Mouse (Mus musculus) liver, postnatal 0 days (tissue): ENCODE measurements around the gene Rbfox3.

Experiments used
- CTCF ChIP-seq: sonication (generic); IDR thresholded peaks from 2 replicates; pipeline ENCODE4 v1.5.1; 2016; ENCODE audit warnings: antibody characterized with exemption, low read depth
- EP300 ChIP-seq: IDR thresholded peaks from 2 replicates; pipeline ENCODE4 v1.6.1; 2016; ENCODE audit warnings: antibody characterized with exemption, low read depth, mild to moderate bottlenecking

DNA sequence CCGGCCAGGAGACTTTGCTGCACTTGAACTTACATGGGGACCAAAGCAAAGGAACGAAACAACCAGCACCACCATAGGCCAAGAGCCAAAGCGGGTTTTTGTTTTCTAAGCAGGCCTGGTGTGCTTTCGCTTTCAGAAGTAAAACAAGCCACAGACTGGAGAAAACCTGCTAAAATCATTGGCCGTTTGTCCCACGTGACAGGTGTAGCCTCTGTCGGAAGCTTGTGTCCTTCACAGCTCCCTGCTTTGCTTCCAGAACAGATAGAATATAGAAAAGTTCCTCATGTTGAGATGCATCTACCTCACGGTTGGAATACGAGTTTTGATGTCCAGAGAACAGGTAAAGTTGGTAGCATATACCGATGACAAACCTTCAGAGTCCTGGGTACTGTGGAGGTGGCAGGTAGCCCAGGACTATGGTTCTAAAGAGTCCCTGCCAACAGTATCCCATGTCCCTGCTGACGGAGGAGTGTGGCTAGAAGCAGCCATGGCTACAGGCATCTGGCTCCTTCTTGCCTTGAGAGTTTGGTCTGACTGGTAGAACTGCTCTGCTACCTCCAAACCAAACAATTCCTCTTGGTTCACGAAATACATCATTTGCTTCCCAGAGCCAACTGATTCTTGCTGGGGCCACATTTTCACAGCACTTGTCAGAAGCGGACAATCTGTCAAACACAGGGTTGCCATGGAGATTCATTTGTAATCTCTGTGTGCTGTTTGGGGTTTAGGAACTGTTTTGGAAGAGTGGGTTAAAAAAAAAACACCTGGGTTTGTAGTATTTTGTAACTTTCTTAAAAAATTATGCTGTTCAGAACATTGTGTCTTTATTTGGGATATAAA is 258.8 kb downstream of the Rbfox3 start:
- TF ChIP-seq CTCF (no peak), EP300 (no peak)
